Mouse (Mus musculus) spleen, adult 2 months (tissue): ENCODE data around the gene Zmiz1. TPM values are rescaled to one million over a fixed set of nuclear protein-coding genes. Genes with fewer than 3 reads are reported as not detected.

Source experiments
- DNase-seq, 2 experiments: peaks; one replicate each; pipeline versions ENCODE4 v3.0.0 to v3.0.0-alpha.2; 2012 to 2021; ENCODE audit warnings: low spot score in 2 of 2, low read depth in 1 of 2
- H3K27ac ChIP-seq: fragments of 200-500 bp; 2 replicates; pipeline ENCODE4 v1.5.1; 2012; ENCODE audit warnings: low read length, inconsistent platforms; ENCODE audit not compliant: insufficient read depth
- H3K27me3 ChIP-seq: fragments of 200-500 bp; 2 replicates; pipeline ENCODE4 v1.6.1; 2012; ENCODE audit warnings: mild to moderate bottlenecking, moderate library complexity, low read length, inconsistent platforms; ENCODE audit not compliant: control insufficient read depth, insufficient read depth
- H3K36me3 ChIP-seq: fragments of 200-500 bp; 2 replicates; pipeline ENCODE4 v1.6.1; 2012; ENCODE audit warnings: mild to moderate bottlenecking, low read length, inconsistent platforms; ENCODE audit not compliant: control insufficient read depth, insufficient read depth
- H3K4me1 ChIP-seq: fragments of 200-500 bp; 2 replicates; pipeline ENCODE4 v1.6.1; 2011; ENCODE audit warnings: inconsistent platforms; ENCODE audit not compliant: control insufficient read depth, insufficient read depth, insufficient read length
- H3K4me3 ChIP-seq: fragments of 200-500 bp; 2 replicates; pipeline ENCODE4 v1.5.1; 2011; ENCODE audit warnings: mild to moderate bottlenecking, inconsistent platforms; ENCODE audit not compliant: insufficient read depth, insufficient read length; ENCODE audit errors: extremely low read depth
- CTCF ChIP-seq: fragments of 200-500 bp; IDR thresholded peaks from 2 replicates; pipeline ENCODE4 v1.5.1; 2011; ENCODE audit warnings: mild to moderate bottlenecking, inconsistent platforms; ENCODE audit not compliant: insufficient read depth, insufficient read length, insufficient replicate concordance; ENCODE audit errors: extremely low read depth
- POLR2A ChIP-seq: fragments of 200-500 bp; IDR thresholded peaks from 2 replicates; pipeline ENCODE4 v1.6.1; 2011; ENCODE audit warnings: low read depth, low read length, inconsistent platforms
- WGBS: fragments of 180-500 bp; shearing (Covaris S2); methylation state at CpG from one replicate; pipeline ENCODE4 v1.1.7; 2018; 5-methylcytosine and 5-hydroxymethylcytosine counted together
- polyA plus RNA-seq: library from polyadenylated mRNA; depleted of rRNA; stranded (reverse); fragments of >200 nt; gene quantifications from 2 replicates; pipeline ENCODE4 v1.2.3, GENCODE M21; 2012

Zmiz1 gene
- polyA plus RNA-seq, 1 experiment: 48.5 TPM

GRCm38 (mm10) chr14:25478755-25479154 lies 19.8 kb downstream of the Zmiz1 start:
- Histone ChIP-seq H3K27me3 (no peaks in the 10 kb centered on the region), H3K4me3 (no peak overlapping the region), H3K27ac (no peak overlapping the region), H3K36me3 (no peaks in the 10 kb centered on the region), H3K4me1 (peaks cover 79% of the 10 kb centered on the region)
- 88% methylated on average over 9 of the region's 9 CpGs for WGBS
- no peak for DNase-seq
- no peak for TF ChIP-seq POLR2A
- no peak for TF ChIP-seq CTCF

GRCm38 (mm10) chr14:25479841-25480252 lies 20.9 kb downstream of the Zmiz1 start:
- Histone ChIP-seq H3K4me3 (no peak overlapping the region), H3K36me3 (no peaks in the 10 kb centered on the region), H3K27me3 (no peaks in the 10 kb centered on the region), H3K4me1 (peaks cover 75% of the 10 kb centered on the region), H3K27ac (0 out of 2 replicates have a peak overlapping the region, but pooled peaks have one; percentile 35)
- TF ChIP-seq POLR2A (no peak), CTCF (no peak)
- WGBS: 56% methylated on average over 3 of the region's 3 CpGs
- DNase-seq: no peak

GRCm38 (mm10) chr14:25480443-25480842 lies 21.5 kb downstream of the Zmiz1 start:
- 84% methylated on average over 4 of the region's 4 CpGs for WGBS
- H3K4me3 ChIP-seq: no peak overlapping the region
- H3K4me1 ChIP-seq: peaks cover 71% of the 10 kb centered on the region
- TF ChIP-seq POLR2A (no peak), CTCF (no peak)
- H3K27me3 ChIP-seq: no peaks in the 10 kb centered on the region
- H3K36me3 ChIP-seq: no peaks in the 10 kb centered on the region
- no peak for DNase-seq
- peak overlapping the region; percentile 53 for H3K27ac ChIP-seq

GRCm38 (mm10) chr14:25480916-25481666 lies 22.1 kb downstream of the Zmiz1 start:
- Histone ChIP-seq H3K4me3 (peak overlapping the region; percentile 3; the same call in 1 of the 2 replicates), H3K27ac (peak overlapping the region; percentile 53)
- WGBS: 23% methylated on average over 20 of the region's 20 CpGs

GRCm38 (mm10) chr14:25481667-25482331 lies 22.8 kb downstream of the Zmiz1 start:
- no peak for DNase-seq
- WGBS: 63% methylated on average over 11 of the region's 11 CpGs
- no peaks in the 10 kb centered on the region for H3K27me3 ChIP-seq
- no peak for TF ChIP-seq POLR2A
- no peak for TF ChIP-seq CTCF
- peaks cover 58% of the 10 kb centered on the region for H3K4me1 ChIP-seq
- no peaks in the 10 kb centered on the region for H3K36me3 ChIP-seq
- peak overlapping the region; percentile 53 for H3K27ac ChIP-seq
- H3K4me3 ChIP-seq: peak overlapping the region; percentile 3; the same call in 1 of the 2 replicates

More at GRCm38 (mm10) chr14:25480916-25481666, 22.1 kb downstream of the Zmiz1 start:
- TF ChIP-seq CTCF (no peak), POLR2A (no peak)
- peaks cover 65% of the 10 kb centered on the region for H3K4me1 ChIP-seq
- DNase-seq: no peak
- no peaks in the 10 kb centered on the region for H3K36me3 ChIP-seq
- no peaks in the 10 kb centered on the region for H3K27me3 ChIP-seq

GRCm38 (mm10) chr14:25482404-25482803 lies 23.4 kb downstream of the Zmiz1 start:
- Histone ChIP-seq H3K4me1 (peaks cover 60% of the 10 kb centered on the region), H3K36me3 (no peaks in the 10 kb centered on the region), H3K4me3 (no peak overlapping the region), H3K27me3 (no peaks in the 10 kb centered on the region), H3K27ac (peak overlapping the region; percentile 45; the same call in 1 of the 2 replicates)
- TF ChIP-seq POLR2A (no peak), CTCF (no peak)
- DNase-seq: no peak
- WGBS: 53% methylated on average over 5 of the region's 5 CpGs
